Mouse (Mus musculus): ENCODE data around the gene Olfr690. TPM values are rescaled to one million over a fixed set of nuclear protein-coding genes. Genes with fewer than 3 reads are reported as not detected.

Olfr690 gene
- polyA plus RNA-seq (2012; rRNA removed): 0.12 and 0.43 TPM in 2 replicates

DNA sequence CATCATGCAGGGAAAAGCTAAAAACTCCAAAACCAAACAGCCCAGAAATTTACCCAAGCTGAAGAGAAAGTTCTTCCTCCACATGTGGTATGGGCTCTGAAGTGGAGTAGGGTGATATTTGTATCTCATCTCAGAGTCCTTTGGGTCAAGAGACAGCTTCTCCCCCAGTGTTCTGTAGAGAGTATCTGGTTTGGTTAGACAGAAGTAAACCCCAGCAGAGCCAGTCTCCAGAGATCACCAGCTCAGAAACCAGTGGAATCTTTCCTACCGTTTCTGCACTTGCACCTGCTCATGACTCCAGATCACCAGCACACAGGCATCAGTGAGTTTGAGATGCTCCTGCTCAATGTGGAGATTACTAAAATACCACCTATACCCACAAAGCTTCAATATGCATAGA lies at the start of gene Olfr690:
Olfr690 (minus strand) TSS at position 101 of the 400 bp plus-strand sequence.

DNA sequence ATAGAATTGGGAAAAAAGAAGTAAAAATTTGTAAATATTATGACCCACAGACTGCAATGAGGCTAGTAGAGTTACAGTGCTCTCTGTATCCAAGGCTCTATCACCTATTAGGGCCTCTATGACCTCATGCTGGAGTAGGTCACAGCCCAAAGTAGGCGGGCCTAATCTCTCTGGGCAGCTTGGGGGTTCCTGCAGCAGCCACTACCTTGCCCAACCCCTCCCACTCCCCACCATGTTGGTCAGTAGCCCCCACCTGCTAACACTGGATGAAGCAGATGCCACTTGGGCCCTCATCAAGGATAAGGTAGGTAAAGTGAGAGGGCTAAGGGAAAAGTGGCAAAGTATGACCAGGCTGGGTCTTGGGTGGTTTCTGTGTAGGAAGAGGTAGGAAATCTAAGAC lies 41.0 kb upstream of the Olfr690 start, which contains the start of gene Gm5901:
Gm5901 (plus strand) TSS at position 173 of the 400 bp plus-strand sequence.

DNA sequence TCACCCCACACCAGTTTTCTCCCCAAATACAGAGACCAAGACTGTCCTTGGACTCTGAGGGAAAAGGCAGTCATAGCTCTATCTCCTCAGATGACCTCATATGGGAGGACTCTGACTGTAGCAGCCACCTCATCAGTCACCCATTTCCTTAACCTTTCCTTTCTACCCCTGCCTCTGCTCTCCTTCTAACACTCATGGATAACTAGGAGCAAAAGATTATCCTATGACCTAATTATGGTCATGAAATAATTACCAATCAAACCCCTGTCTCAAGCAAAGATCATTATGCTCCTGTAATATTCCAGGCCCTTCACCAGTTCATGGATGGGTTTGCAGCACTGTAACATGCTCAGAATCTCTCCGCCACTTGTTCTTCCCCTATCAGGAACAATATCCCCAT lies 34.0 kb upstream of the Olfr690 start, which contains the start of gene Olfr692:
Olfr692 (plus strand) TSS at position 301 of the 400 bp plus-strand sequence.

DNA sequence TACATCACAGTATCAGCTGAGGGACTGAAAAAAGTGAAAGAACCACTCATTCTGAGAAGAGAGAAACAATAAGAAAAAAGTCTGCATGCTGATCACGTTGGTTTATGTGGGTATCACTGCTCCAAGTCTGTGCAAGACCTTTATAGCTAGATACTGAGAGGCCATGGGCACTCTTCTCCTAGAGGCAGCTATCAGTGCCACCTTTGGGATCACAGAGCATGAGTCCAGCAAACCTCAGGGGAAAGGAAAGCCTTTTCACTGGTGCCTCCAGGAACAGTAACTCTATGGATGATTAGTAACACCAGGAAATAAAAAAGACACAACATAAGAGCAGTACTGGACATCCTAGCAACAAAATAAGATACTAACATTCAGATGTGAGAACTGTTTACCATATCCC lies 8.3 kb upstream of the Olfr690 start, which contains the start of gene Olfr691:
Olfr691 (minus strand) TSS at position 101 of the 400 bp plus-strand sequence.

DNA sequence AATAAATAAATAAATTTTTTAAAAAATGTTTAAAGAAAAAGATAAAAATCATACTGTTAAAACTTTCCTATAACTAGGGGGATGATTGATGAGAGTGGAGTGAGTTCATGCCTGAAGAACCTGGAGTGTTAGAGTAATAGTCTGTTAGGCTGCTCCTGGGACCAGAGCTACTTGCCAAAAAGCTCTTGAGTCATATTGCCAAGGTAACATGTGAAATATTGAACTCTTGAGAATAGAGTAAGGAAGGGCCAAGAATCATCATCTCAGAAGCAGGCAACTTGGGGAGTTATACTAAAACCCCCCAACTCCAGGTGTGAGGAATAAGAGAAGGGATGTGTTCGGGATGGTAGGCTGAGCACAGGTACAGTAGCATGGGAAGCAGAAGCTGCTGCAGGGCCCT lies 23.0 kb downstream of the Olfr690 start, which contains the start of gene Olfr689:
Olfr689 (plus strand) TSS at position 301 of the 400 bp plus-strand sequence.

DNA sequence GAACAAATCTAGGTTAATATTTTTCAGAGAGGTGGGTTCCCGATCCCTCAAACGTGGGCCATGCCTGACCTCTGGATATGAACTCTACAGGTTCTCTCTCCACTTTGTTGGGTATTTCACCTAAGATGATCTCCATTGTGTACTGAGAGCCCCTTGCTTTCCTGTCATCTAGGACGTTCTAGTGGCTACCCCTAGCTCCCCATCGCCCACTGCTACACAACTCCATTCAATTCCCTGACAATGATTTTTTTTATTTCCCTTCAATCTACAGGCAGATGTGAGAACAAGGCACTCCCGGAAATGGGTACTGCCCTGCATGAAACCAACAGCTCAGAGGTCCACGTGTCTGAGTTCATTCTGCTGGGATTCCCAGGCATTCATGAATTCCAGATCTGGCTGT lies 46.1 kb downstream of the Olfr690 start, which contains the start of gene Olfr688:
Olfr688 (plus strand) TSS at position 301 of the 400 bp plus-strand sequence.

Other genes starting within 250 kb of the Olfr690 start
- gene Olfr680-ps1, start 241.3 kb downstream of the Olfr690 start, polyA plus RNA-seq (2012; rRNA removed): not detected in 2 replicates
- gene Olfr681, start 217.3 kb downstream of the Olfr690 start, polyA plus RNA-seq (2012; rRNA removed): not detected in 2 replicates
- not detected in 2 replicates for gene Olfr683, start 187.1 kb downstream of the Olfr690 start, polyA plus RNA-seq (2012; rRNA removed)
- gene Olfr684, start 170.5 kb downstream of the Olfr690 start, polyA plus RNA-seq (2012; rRNA removed): not detected in 2 replicates
- not detected in 2 replicates for gene Olfr685, start 148.1 kb downstream of the Olfr690 start, polyA plus RNA-seq (2012; rRNA removed)
- gene Olfr686, start 126.6 kb downstream of the Olfr690 start, polyA plus RNA-seq (2012; rRNA removed): not detected in 2 replicates
- not detected in 2 replicates for gene Olfr688, start 46.0 kb downstream of the Olfr690 start, polyA plus RNA-seq (2012; rRNA removed)
- not detected in 2 replicates for gene Olfr689, start 22.9 kb downstream of the Olfr690 start, polyA plus RNA-seq (2012; rRNA removed)
- gene Olfr691, start 8.2 kb upstream of the Olfr690 start, polyA plus RNA-seq (2012; rRNA removed): 0.21 and 0.24 TPM in 2 replicates
- not detected in 2 replicates for gene Olfr692, start 34.1 kb upstream of the Olfr690 start, polyA plus RNA-seq (2012; rRNA removed)
- not detected in 2 replicates for gene Gm5901, start 40.9 kb upstream of the Olfr690 start, polyA plus RNA-seq (2012; rRNA removed)
- gene Fam160a2, start 66.0 kb upstream of the Olfr690 start, polyA plus RNA-seq (2012; rRNA removed): 35.4 and 37.7 TPM in 2 replicates
- 0.27 and 0.32 TPM in 2 replicates for gene Cnga4, start 70.5 kb upstream of the Olfr690 start, polyA plus RNA-seq (2012; rRNA removed)
- 6.2 and 6.7 TPM in 2 replicates for gene Cckbr, start 91.6 kb upstream of the Olfr690 start, polyA plus RNA-seq (2012; rRNA removed)
- 26.2 and 30.2 TPM in 2 replicates for gene Cavin3, start 148.2 kb upstream of the Olfr690 start, polyA plus RNA-seq (2012; rRNA removed)
- 51.4 and 52.2 TPM in 2 replicates for gene Smpd1, start 220.3 kb upstream of the Olfr690 start, polyA plus RNA-seq (2012; rRNA removed)
- gene Apbb1, start 247.5 kb upstream of the Olfr690 start, polyA plus RNA-seq (2012; rRNA removed): 318 and 323 TPM in 2 replicates